Mouse (Mus musculus) CH12.LX (cell line): Measurements from ENCODE around the gene Clstn1. TPM values are rescaled to one million over a fixed set of nuclear protein-coding genes. Genes with fewer than 3 reads are reported as not detected.
A peak's percentile ranks its signal among the peaks of the same experiment; 100 is the strongest.

ENCODE experiments used
- DNase-seq: peaks from one replicate; pipeline ENCODE4 v3.0.0-alpha.2; 2013; ENCODE audit errors: extremely low read depth
- H3K27ac ChIP-seq: 2 replicates; pipeline ENCODE4 v1.5.1; 2012; ENCODE audit warnings: low read depth, mild to moderate bottlenecking, control low read depth, moderate library complexity; ENCODE audit not compliant: insufficient read depth
- H3K27me3 ChIP-seq: replicated peaks from 2 replicates; pipeline ENCODE3; 2012; ENCODE audit warnings: inconsistent platforms
- H3K36me3 ChIP-seq, 2 experiments: replicated peaks in 1 of 2; 2 replicates each; pipeline versions ENCODE3 to v1.6.1; 2012; ENCODE audit warnings: inconsistent platforms in 1 of 2, low read length in 1 of 2, mild to moderate bottlenecking in 1 of 2, mixed read lengths in 1 of 2, moderate library complexity in 1 of 2; ENCODE audit not compliant: control insufficient read depth in 1 of 2, insufficient read depth in 1 of 2
- H3K4me1 ChIP-seq, 2 experiments: 2 replicates each; pipeline ENCODE4 v1.6.1; 2012; ENCODE audit warnings: inconsistent platforms in 1 of 2, moderate library complexity in 1 of 2; ENCODE audit not compliant: insufficient read depth in 2 of 2, control insufficient read depth in 1 of 2
- H3K4me2 ChIP-seq: 2 replicates; pipeline ENCODE4 v1.6.1; 2012; ENCODE audit warnings: low read depth, mild to moderate bottlenecking, control low read depth; ENCODE audit not compliant: poor library complexity, insufficient read depth, severe bottlenecking
- H3K4me3 ChIP-seq, 3 experiments: fragments of 150-350 bp in 1 of 3; sonication (generic) in 1 of 3; replicated peaks in 1 of 3; 2 replicates each; pipeline versions ENCODE3 to v1.5.1; 2011 to 2012; ENCODE audit warnings: low read depth in 2 of 3, low read length in 2 of 3, mild to moderate bottlenecking in 2 of 3, moderate library complexity in 2 of 3, control low read depth in 1 of 3, improper control_type of control experiment in 1 of 3, inconsistent platforms in 1 of 3, mixed read lengths in 1 of 3; ENCODE audit not compliant: poor library complexity in 1 of 3
- H3K79me2 ChIP-seq: replicated peaks from 2 replicates; pipeline ENCODE4 v1.6.1; 2012; ENCODE audit warnings: mild to moderate bottlenecking, moderate library complexity; ENCODE audit not compliant: control insufficient read depth, poor library complexity, insufficient read depth, severe bottlenecking; ENCODE audit errors: extremely low read depth
- H3K9ac ChIP-seq: 2 replicates; pipeline ENCODE4 v1.6.1; 2012; ENCODE audit warnings: low read depth, mild to moderate bottlenecking, control low read depth, moderate library complexity; ENCODE audit not compliant: insufficient read depth
- H3K9me3 ChIP-seq: replicated peaks from 2 replicates; pipeline ENCODE3; 2012; ENCODE audit warnings: low read length, inconsistent platforms, mixed read lengths
- BHLHE40 ChIP-seq: IDR thresholded peaks from 2 replicates; pipeline ENCODE4 v1.6.1; 2011; ENCODE audit warnings: mild to moderate bottlenecking, low read depth, low read length, improper control_type of control experiment
- CHD1 ChIP-seq: IDR thresholded peaks from 2 replicates; pipeline ENCODE4 v1.6.1; 2012; ENCODE audit warnings: low read depth, low read length, improper control_type of control experiment, inconsistent platforms
- CHD2 ChIP-seq: IDR thresholded peaks from 2 replicates; pipeline ENCODE4 v1.6.1; 2011; ENCODE audit warnings: low read length, improper control_type of control experiment
- CTCF ChIP-seq, 2 experiments: IDR thresholded peaks in 1 of 2; conservative IDR thresholded peaks in 1 of 2; 2 replicates each; pipeline ENCODE4 v1.5.1; 2011 to 2012; ENCODE audit warnings: low read depth in 2 of 2, low read length in 2 of 2, improper control_type of control experiment in 1 of 2, inconsistent platforms in 1 of 2, mild to moderate bottlenecking in 1 of 2, moderate library complexity in 1 of 2
- E2F4 ChIP-seq: IDR thresholded peaks from 2 replicates; pipeline ENCODE4 v1.6.1; 2011; ENCODE audit warnings: low read depth, low read length, improper control_type of control experiment; ENCODE audit not compliant: insufficient replicate concordance
- EP300 ChIP-seq: IDR thresholded peaks from 2 replicates; pipeline ENCODE4 v1.6.1; 2011; ENCODE audit warnings: low read length, improper control_type of control experiment
- GABPA ChIP-seq: IDR thresholded peaks from 2 replicates; pipeline ENCODE4 v1.6.1; 2012; ENCODE audit warnings: low read depth, low read length, improper control_type of control experiment, inconsistent platforms; ENCODE audit not compliant: insufficient replicate concordance
- IRF4 ChIP-seq: IDR thresholded peaks from 2 replicates; pipeline ENCODE4 v1.6.1; 2014; ENCODE audit warnings: low read depth, mild to moderate bottlenecking, inconsistent platforms, low read length, improper control_type of control experiment
- KAT2A ChIP-seq: IDR thresholded peaks from 2 replicates; pipeline ENCODE4 v1.6.1; 2012; ENCODE audit warnings: low read length, improper control_type of control experiment, inconsistent platforms; ENCODE audit not compliant: insufficient replicate concordance
- MAX ChIP-seq: IDR thresholded peaks from 2 replicates; pipeline ENCODE4 v1.6.1; 2011; ENCODE audit warnings: low read length, improper control_type of control experiment
- MAZ ChIP-seq: IDR thresholded peaks from 2 replicates; pipeline ENCODE4 v1.6.1; 2012; ENCODE audit warnings: low read depth, mild to moderate bottlenecking, inconsistent platforms, low read length, improper control_type of control experiment, moderate library complexity
- MYC ChIP-seq: IDR thresholded peaks from 2 replicates; pipeline ENCODE4 v1.6.1; 2011; ENCODE audit warnings: low read depth, mild to moderate bottlenecking, improper control_type of control experiment, low read length
- PAX5 ChIP-seq: IDR thresholded peaks from 2 replicates; pipeline ENCODE4 v1.6.1; 2012; ENCODE audit warnings: low read length, inconsistent platforms, mixed read lengths
- POLR2AphosphoS2 ChIP-seq: IDR thresholded peaks from 2 replicates; pipeline ENCODE4 v1.6.1; 2011; ENCODE audit warnings: low read depth, low read length, improper control_type of control experiment
- RAD21 ChIP-seq: IDR thresholded peaks from 2 replicates; pipeline ENCODE4 v1.6.1; 2011; ENCODE audit warnings: low read depth, mild to moderate bottlenecking, low read length, improper control_type of control experiment, moderate library complexity
- RCOR1 ChIP-seq: conservative IDR thresholded peaks from 2 replicates; pipeline ENCODE4 v1.6.1; 2012; ENCODE audit warnings: low read depth, mild to moderate bottlenecking, inconsistent platforms, low read length, improper control_type of control experiment
- SIN3A ChIP-seq: IDR thresholded peaks from 2 replicates; pipeline ENCODE4 v1.6.1; 2012; ENCODE audit warnings: low read length, improper control_type of control experiment, inconsistent platforms
- UBTF ChIP-seq: IDR thresholded peaks from 2 replicates; pipeline ENCODE4 v1.6.1; 2012; ENCODE audit warnings: low read depth, mild to moderate bottlenecking, inconsistent platforms, low read length, improper control_type of control experiment, moderate library complexity
- USF2 ChIP-seq: conservative IDR thresholded peaks from 2 replicates; pipeline ENCODE4 v1.6.1; 2011; ENCODE audit warnings: low read depth, low read length, improper control_type of control experiment
- ZMIZ1 ChIP-seq: IDR thresholded peaks from 2 replicates; pipeline ENCODE4 v1.6.1; 2012; ENCODE audit warnings: low read depth, mild to moderate bottlenecking, inconsistent platforms, low read length, improper control_type of control experiment
- dilution Hi-C: fragments of 300-500 bp; cut with MboI; formaldehyde crosslinking; loops from 2 replicates; pipeline ENCODE4 v1.14.3; 2020; ENCODE audit warnings: low sequenced_read_pairs; ENCODE audit not compliant: extremely low pct_unique_long_range_greater_than_20kb, extremely low pct_ligation_motif_present
- in situ Hi-C: fragments of 300-500 bp; cut with MboI; formaldehyde crosslinking; loops from 3 replicates; pipeline ENCODE4 v1.14.3; 2019; ENCODE audit warnings: low sequenced_read_pairs, low pct_ligation_motif_present, low pct_unique_long_range_greater_than_20kb, mixed read lengths
- polyA plus RNA-seq: library from polyadenylated mRNA; unstranded; fragments of >175 nt; gene quantifications from 2 replicates; pipeline ENCODE4 v1.2.1, GENCODE M21; 2012; ENCODE audit warnings: low read depth; ENCODE audit not compliant: insufficient read length
- total RNA-seq, 2 experiments: library from RNA; depleted of rRNA; stranded (reverse); fragments of 300-350 nt in 1 of 2; fragments of >200 nt in 1 of 2; gene quantifications; 2 replicates each; pipeline ENCODE4 v1.2.3; 2012 to 2014

Gene Clstn1
- total and polyA plus RNA-seq, 3 experiments: 26.4 to 53.1 (median 35.2) TPM

GRCm38 (mm10) chr4:149689822-149690700 is 103.8 kb downstream of the Clstn1 start (continued):
- no peak for TF ChIP-seq RAD21

- dilution Hi-C loops: no loop called here
Observed at GRCm38 (mm10) chr4:149690828-149691280, 104.6 kb downstream of the Clstn1 start.

GRCm38 (mm10) chr4:149691368-149691767 is 105.1 kb downstream of the Clstn1 start:
- H3K36me3 ChIP-seq: peaks cover 29 to 61% of the 10 kb centered on the region in 2 experiments
- H3K27ac ChIP-seq: peak overlapping the region; percentile 87
- peaks cover 85% of the 10 kb centered on the region for H3K79me2 ChIP-seq
- no peaks in the 10 kb centered on the region for H3K27me3 ChIP-seq
- dilution Hi-C loops (no loop called here), in situ Hi-C loops (no loop called here)
- DNase-seq: no peak
- H3K4me2 ChIP-seq: peak overlapping the region; percentile 74; the same call in 1 of the 2 replicates
- peaks cover 37 to 91% of the 10 kb centered on the region in 2 experiments for H3K4me1 ChIP-seq
- TF ChIP-seq IRF4 (no peak), MAX (no peak), CHD2 (no peak), CHD1 (no peak), USF2 (no peak), RCOR1 (no peak), PAX5 (no peak), MYC (no peak), BHLHE40 (no peak), ZMIZ1 (no peak), E2F4 (no peak), POLR2AphosphoS2 (no peak), UBTF (no peak), KAT2A (no peak), MAZ (no peak), GABPA (no peak), SIN3A (no peak)
- H3K9ac ChIP-seq: peak overlapping the region; percentile 1; the same call in 1 of the 2 replicates
- no peaks in the 10 kb centered on the region for H3K9me3 ChIP-seq
- H3K4me3 ChIP-seq: no peak overlapping the region

More at GRCm38 (mm10) chr4:149690828-149691280, 104.6 kb downstream of the Clstn1 start:
- in situ Hi-C loops: no loop called here
- no peak overlapping the region for H3K4me3 ChIP-seq
- no peaks in the 10 kb centered on the region for H3K9me3 ChIP-seq
- H3K27me3 ChIP-seq: no peaks in the 10 kb centered on the region
- peaks cover 87% of the 10 kb centered on the region for H3K79me2 ChIP-seq
- H3K4me1 ChIP-seq: peaks cover 37 to 94% of the 10 kb centered on the region in 2 experiments
- peak overlapping the region; percentile 87 for H3K27ac ChIP-seq
- H3K36me3 ChIP-seq: peaks cover 29 to 66% of the 10 kb centered on the region in 2 experiments
- peak overlapping the region; percentile 36; the same call in 1 of the 2 replicates for H3K9ac ChIP-seq
- TF ChIP-seq EP300: 0 out of 2 replicates have a peak, but pooled peaks have one; percentile 11
- no peak for TF ChIP-seq MAX
- peak; percentile 38; the same call in 1 of the 2 replicates for TF ChIP-seq BHLHE40
- 0 out of 4 replicates have a peak, but pooled peaks of 1 of the 2 experiments have one; percentile 2 for TF ChIP-seq CTCF (conservative IDR thresholded peaks at IDR 0.05 in 1 of 2, IDR thresholded peaks at IDR 0.05 in 1 of 2; ENCODE audit: low read depth in 2 of 2, low read length in 2 of 2)
- TF ChIP-seq E2F4: no peak
- TF ChIP-seq SIN3A: 0 out of 2 replicates have a peak, but pooled peaks have one; percentile 19
- TF ChIP-seq IRF4: 0 out of 2 replicates have a peak, but pooled peaks have one; percentile 23
- TF ChIP-seq CHD1: no peak; the same call in 1 of the 2 replicates
- peak overlapping the region; percentile 74 for H3K4me2 ChIP-seq
- DNase-seq: no peak
